13 mouse cellular contexts compared by ENCODE assay signal in the genomic region with DNA sequence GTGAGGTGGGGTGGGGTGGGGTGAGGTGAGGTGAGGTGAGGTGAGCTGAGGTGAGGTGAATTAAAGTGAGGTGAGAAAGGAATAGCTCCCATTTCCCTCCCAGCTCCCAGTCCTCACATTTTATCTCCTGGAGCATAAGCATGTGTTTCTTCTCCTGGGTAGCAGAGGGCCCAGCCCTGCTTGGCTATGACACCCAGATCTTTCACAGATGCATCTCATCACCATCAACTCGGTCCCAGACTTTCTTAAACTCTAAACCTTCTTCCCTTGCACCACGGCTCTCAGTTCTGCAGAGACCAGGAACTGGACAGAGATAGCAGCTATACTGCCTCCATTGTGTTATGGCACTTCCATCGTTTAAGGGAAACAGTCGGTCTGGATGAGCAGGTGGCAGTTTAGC.
A peak's percentile ranks its signal among the peaks of the same experiment; 100 is the strongest.
DNase-seq lines count a peak whose midpoint lies in the region; ATAC-seq and TF ChIP-seq lines count a peak whose summit lies in the region.
"Had no signal": no experiment of that assay in that cellular context is flagged by ENCODE, and none has a peak within 500 bp of the region (broad histone marks: within the 10 kb centered on the region; RNA-seq: fewer than 3 reads in every experiment).

No protein-coding gene starts in this region.

- no peak for TF ChIP-seq CTCF in lung, embryonic 14.5 days (IDR thresholded peaks at IDR 0.05; ENCODE audit: low read depth)

- WGBS in lung, embryonic 14.5 days, result 36% methylated on average over 4 of the region's 4 CpGs
- 44% methylated on average over 4 of the region's 4 CpGs for WGBS in forebrain, embryonic 15.5 days
- 49% methylated on average over 4 of the region's 4 CpGs for WGBS in hindbrain, embryonic 14.5 days
- 57% methylated on average over 4 of the region's 4 CpGs for WGBS in neural tube, embryonic 14.5 days

- no peak overlapping the region for H3K4me3 ChIP-seq in lung, embryonic 14.5 days (ENCODE audit: low read depth, low read length)
- no peak overlapping the region for H3K4me3 ChIP-seq in forebrain, embryonic 15.5 days
- H3K4me3 ChIP-seq in hindbrain, embryonic 14.5 days (replicated peaks; ENCODE audit: low read length), result no peak overlapping the region
- no peak overlapping the region for H3K4me3 ChIP-seq in neural tube, embryonic 14.5 days (ENCODE audit: low read depth, low read length)
- H3K4me3 ChIP-seq: embryonic facial prominence, embryonic 13.5 days; limb, embryonic 13.5 days; lung, embryonic 15.5 days had no signal

- 0 out of 2 replicates have a peak, but pooled peaks have one; percentile 35 for ATAC-seq in lung, embryonic 14.5 days (ENCODE audit: insufficient read depth)
- ATAC-seq in forebrain, embryonic 15.5 days (replicated peaks), result no peak
- no peak for ATAC-seq in hindbrain, embryonic 14.5 days (ENCODE audit: low FRiP score)
- no peak for ATAC-seq in neural tube, embryonic 14.5 days (ENCODE audit: low read depth)
- ATAC-seq in erythroid progenitor cell, adult 5-6 weeks (replicated peaks; ENCODE audit: low FRiP score, poor library complexity, severe bottlenecking), result no peak
- ATAC-seq: intestine, embryonic 16.5 days had no signal

- no peaks in the 10 kb centered on the region for H3K9me3 ChIP-seq in lung, embryonic 14.5 days (ENCODE audit: low read depth, low read length)
- H3K9me3 ChIP-seq in forebrain, embryonic 15.5 days, result no peaks in the 10 kb centered on the region
- no peaks in the 10 kb centered on the region for H3K9me3 ChIP-seq in hindbrain, embryonic 14.5 days (ENCODE audit: control insufficient read depth, low read length)
- no peaks in the 10 kb centered on the region for H3K9me3 ChIP-seq in neural tube, embryonic 14.5 days (ENCODE audit: control insufficient read depth, low read length)
- H3K9me3 ChIP-seq: embryonic facial prominence, embryonic 13.5 days; limb, embryonic 13.5 days; lung, embryonic 15.5 days had no signal

- H3K27ac ChIP-seq in lung, embryonic 14.5 days (ENCODE audit: low read depth), result no peak overlapping the region
- peak overlapping the region; percentile 78 for H3K27ac ChIP-seq in forebrain, embryonic 15.5 days (replicated peaks)
- H3K27ac ChIP-seq in hindbrain, embryonic 14.5 days, result peak overlapping the region; percentile 82
- H3K27ac ChIP-seq in neural tube, embryonic 14.5 days (ENCODE audit: low read depth, low read length), result peak overlapping the region; percentile 85; the same call in 1 of the 2 replicates
- H3K27ac ChIP-seq: embryonic facial prominence, embryonic 13.5 days; limb, embryonic 13.5 days; lung, embryonic 15.5 days had no signal

- peaks cover 3% of the 10 kb centered on the region; the same call in 1 of the 2 replicates for H3K4me1 ChIP-seq in lung, embryonic 14.5 days (ENCODE audit: insufficient read depth)
- peaks cover 72% of the 10 kb centered on the region for H3K4me1 ChIP-seq in forebrain, embryonic 15.5 days
- H3K4me1 ChIP-seq in hindbrain, embryonic 14.5 days (replicated peaks; ENCODE audit: control insufficient read depth, insufficient read depth, low read length), result peaks cover 69% of the 10 kb centered on the region
- H3K4me1 ChIP-seq in neural tube, embryonic 14.5 days (ENCODE audit: control insufficient read depth, insufficient read depth, low read length), result peaks cover 58% of the 10 kb centered on the region

- H3K4me2 ChIP-seq in lung, embryonic 14.5 days, result no peak overlapping the region
- H3K4me2 ChIP-seq in forebrain, embryonic 15.5 days (replicated peaks), result no peak overlapping the region
- no peak overlapping the region for H3K4me2 ChIP-seq in hindbrain, embryonic 14.5 days (replicated peaks)
- H3K4me2 ChIP-seq in neural tube, embryonic 14.5 days (ENCODE audit: low read depth, low read length), result no peak overlapping the region
- H3K4me2 ChIP-seq: embryonic facial prominence, embryonic 13.5 days; limb, embryonic 13.5 days; lung, embryonic 15.5 days had no signal

- H3K36me3 ChIP-seq in lung, embryonic 14.5 days (ENCODE audit: insufficient read depth), result no peaks in the 10 kb centered on the region
- H3K36me3 ChIP-seq in forebrain, embryonic 15.5 days, result no peaks in the 10 kb centered on the region
- no peaks in the 10 kb centered on the region for H3K36me3 ChIP-seq in hindbrain, embryonic 14.5 days (replicated peaks; ENCODE audit: control insufficient read depth, insufficient read depth)
- H3K36me3 ChIP-seq in neural tube, embryonic 14.5 days (ENCODE audit: control insufficient read depth, insufficient read depth, low read length), result no peaks in the 10 kb centered on the region
- H3K36me3 ChIP-seq: embryonic facial prominence, embryonic 13.5 days; limb, embryonic 13.5 days; lung, embryonic 15.5 days had no signal

- H3K9ac ChIP-seq in lung, embryonic 14.5 days, result no peak overlapping the region
- no peak overlapping the region for H3K9ac ChIP-seq in forebrain, embryonic 15.5 days (replicated peaks)
- H3K9ac ChIP-seq in hindbrain, embryonic 14.5 days, result peak overlapping the region; percentile 40; the same call in 1 of the 2 replicates
- no peak overlapping the region for H3K9ac ChIP-seq in neural tube, embryonic 14.5 days (replicated peaks; ENCODE audit: low read depth, low read length)
- H3K9ac ChIP-seq: embryonic facial prominence, embryonic 13.5 days; limb, embryonic 13.5 days; lung, embryonic 15.5 days had no signal

- no peaks in the 10 kb centered on the region for H3K27me3 ChIP-seq in lung, embryonic 14.5 days (ENCODE audit: insufficient read depth, low read length)
- H3K27me3 ChIP-seq in forebrain, embryonic 15.5 days, result no peaks in the 10 kb centered on the region
- no peaks in the 10 kb centered on the region for H3K27me3 ChIP-seq in hindbrain, embryonic 14.5 days (ENCODE audit: control insufficient read depth, insufficient read depth, low read length)
- H3K27me3 ChIP-seq in neural tube, embryonic 14.5 days (ENCODE audit: control insufficient read depth, insufficient read depth, low read length), result no peaks in the 10 kb centered on the region
- H3K27me3 ChIP-seq: embryonic facial prominence, embryonic 13.5 days; limb, embryonic 13.5 days; lung, embryonic 15.5 days had no signal

- DNase-seq in lung, embryonic 14.5 days, result peak; percentile 71
- DNase-seq in lung, adult 18-20 months, result no peak
- DNase-seq in hindbrain, embryonic 14.5 days (ENCODE audit: low spot score), result no peak
- DNase-seq in right cerebral cortex, adult 2 months (ENCODE audit: low spot score in 2 of 2), result no peak
- DNase-seq: cerebellum, postnatal 25 days; kidney, postnatal 25 days had no signal
